ENCODE assay signal across 8 mouse cellular contexts in the genomic region with DNA sequence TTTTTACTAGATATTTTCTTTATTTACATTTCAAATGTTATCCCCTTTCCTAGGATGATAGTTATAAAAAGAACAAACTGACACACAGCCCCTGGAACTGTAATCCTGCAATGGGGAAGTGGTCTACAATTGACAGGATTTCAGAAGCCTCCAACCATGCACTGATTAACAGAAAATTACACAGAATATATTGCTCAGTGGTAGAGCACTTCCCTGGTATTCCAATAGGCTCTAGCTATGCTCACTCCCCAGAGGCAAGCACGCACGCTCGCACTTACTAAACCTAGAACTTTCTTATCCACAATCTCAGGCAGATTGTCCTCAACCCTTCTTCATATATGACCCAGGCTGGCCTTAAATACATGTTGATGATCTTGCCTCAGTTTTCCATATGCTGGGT. TPM values are rescaled to one million over a fixed set of nuclear protein-coding genes. Genes with fewer than 3 reads are reported as not detected.
DNase-seq lines count a peak whose midpoint lies in the region; ATAC-seq and TF ChIP-seq lines count a peak whose summit lies in the region.

No protein-coding gene starts in this region.

- 54% methylated on average over 3 of the region's 3 CpGs for WGBS in forebrain, embryonic 14.5 days
- WGBS in liver, embryonic 15.5 days (ENCODE audit: insufficient replicate concordance), result 64% methylated on average over 3 of the region's 3 CpGs

- H3K27me3 ChIP-seq in erythroblast, embryonic 14.5 days (ENCODE audit: control insufficient read depth), result no peaks in the 10 kb centered on the region
- no peaks in the 10 kb centered on the region for H3K27me3 ChIP-seq in ES-Bruce4 (ENCODE audit: control insufficient read depth, insufficient read depth, low read length, poor library complexity, severe bottlenecking)
- H3K27me3 ChIP-seq in forebrain, embryonic 14.5 days (replicated peaks; ENCODE audit: control insufficient read depth, insufficient read depth, low read length), result no peaks in the 10 kb centered on the region
- H3K27me3 ChIP-seq in liver, embryonic 15.5 days, result no peaks in the 10 kb centered on the region

- peak overlapping the region; percentile 79 for H3K4me2 ChIP-seq in forebrain, embryonic 14.5 days (ENCODE audit: low read length)
- peak overlapping the region; percentile 82 for H3K4me2 ChIP-seq in liver, embryonic 15.5 days

- no peaks in the 10 kb centered on the region for H3K36me3 ChIP-seq in erythroblast, embryonic 14.5 days (ENCODE audit: control insufficient read depth)
- H3K36me3 ChIP-seq in ES-Bruce4 (ENCODE audit: control insufficient read depth, insufficient read depth, low read length, poor library complexity, severe bottlenecking), result no peaks in the 10 kb centered on the region
- H3K36me3 ChIP-seq in forebrain, embryonic 14.5 days (ENCODE audit: control insufficient read depth, insufficient read depth, low read length), result no peaks in the 10 kb centered on the region
- H3K36me3 ChIP-seq in liver, embryonic 15.5 days (replicated peaks), result no peaks in the 10 kb centered on the region

- TF ChIP-seq EP300 in ES-Bruce4 (IDR thresholded peaks at IDR 0.05; ENCODE audit: insufficient read depth, low read depth, low read length), result no peak

- no peak for TF ChIP-seq CTCF in ES-Bruce4 (IDR thresholded peaks at IDR 0.05; ENCODE audit: low read depth, low read length)

- peaks cover 30% of the 10 kb centered on the region for H3K4me1 ChIP-seq in erythroblast, embryonic 14.5 days (ENCODE audit: control insufficient read depth)
- no peaks in the 10 kb centered on the region for H3K4me1 ChIP-seq in ES-Bruce4 (ENCODE audit: control insufficient read depth, insufficient read depth, low read length)
- H3K4me1 ChIP-seq in forebrain, embryonic 14.5 days (ENCODE audit: control insufficient read depth, insufficient read depth, low read length), result peaks cover 3% of the 10 kb centered on the region; the same call in 1 of the 2 replicates
- H3K4me1 ChIP-seq in liver, embryonic 15.5 days (replicated peaks), result peaks cover 22% of the 10 kb centered on the region

- peak overlapping the region; percentile 38 for H3K9ac ChIP-seq in ES-Bruce4 (ENCODE audit: low read depth, poor library complexity, severe bottlenecking)
- H3K9ac ChIP-seq in forebrain, embryonic 14.5 days (ENCODE audit: low read length), result peak overlapping the region; percentile 92
- H3K9ac ChIP-seq in liver, embryonic 15.5 days, result peak overlapping the region; percentile 84

- no peaks in the 10 kb centered on the region for H3K9me3 ChIP-seq in erythroblast, embryonic 14.5 days (ENCODE audit: control insufficient read depth, low read length)
- no peaks in the 10 kb centered on the region for H3K9me3 ChIP-seq in ES-Bruce4 (replicated peaks; ENCODE audit: control insufficient read depth, insufficient read depth, low read length, poor library complexity, severe bottlenecking)
- 0 out of 2 replicates have a peak, but pooled peaks cover 4% of the 10 kb centered on the region for H3K9me3 ChIP-seq in forebrain, embryonic 14.5 days (replicated peaks; ENCODE audit: control insufficient read depth, low read length)
- H3K9me3 ChIP-seq in liver, embryonic 15.5 days (replicated peaks), result no peaks in the 10 kb centered on the region

- no peak for ATAC-seq in erythroblast, adult 5-6 weeks (replicated peaks; ENCODE audit: low FRiP score, poor library complexity, severe bottlenecking)
- ATAC-seq in forebrain, embryonic 14.5 days, result peak; percentile 44
- no peak for ATAC-seq in liver, embryonic 15.5 days (ENCODE audit: insufficient read depth)

- peak; percentile 22 for DNase-seq in forebrain, embryonic 14.5 days (ENCODE audit: low spot score)
- no peak for DNase-seq in adrenal gland, postnatal 14 days
- no peak for DNase-seq in left cerebral cortex, adult 18-20 months (ENCODE audit: low spot score in 2 of 2)
- DNase-seq in layer of hippocampus, adult 11-12 months (ENCODE audit: low spot score), result no peak

- peak overlapping the region; percentile 66 for H3K4me3 ChIP-seq in erythroblast, embryonic 14.5 days (replicated peaks)
- H3K4me3 ChIP-seq in ES-Bruce4 (ENCODE audit: low read depth, low read length), result peak overlapping the region; percentile 50
- peak overlapping the region; percentile 77 for H3K4me3 ChIP-seq in forebrain, embryonic 14.5 days (ENCODE audit: low read depth, low read length)
- peak overlapping the region; percentile 86 for H3K4me3 ChIP-seq in liver, embryonic 15.5 days (replicated peaks)

- 0 out of 2 replicates have a peak overlapping the region, but pooled peaks have one; percentile 7 for H3K27ac ChIP-seq in ES-Bruce4 (ENCODE audit: insufficient read depth, low read length)
- H3K27ac ChIP-seq in forebrain, embryonic 14.5 days (ENCODE audit: low read depth, low read length), result peak overlapping the region; percentile 74
- peak overlapping the region; percentile 93 for H3K27ac ChIP-seq in liver, embryonic 15.5 days (replicated peaks)

- TF ChIP-seq POLR2A in ES-Bruce4 (IDR thresholded peaks at IDR 0.05; ENCODE audit: insufficient read depth, low read length), result no peak

RNA-seq across cellular contexts. Expression of a gene that starts 0.5 kb away (rescaled TPM):
- polyA plus RNA-seq in erythroblast, embryonic 14.5 days (2012), result 0.47 and 0.66 TPM in 2 replicates
- 33.2 and 40.0 TPM in 2 replicates for total RNA-seq in erythroblast, adult 5-6 weeks (2015; ENCODE audit: low replicate concordance)
- 35.5 and 43.9 TPM in 2 replicates for total RNA-seq in erythroblast, adult 5-6 weeks (2017; ENCODE audit: low replicate concordance)
- 36.0 and 42.5 TPM in 2 replicates for polyA plus RNA-seq in ES-Bruce4 (2011; ENCODE audit: insufficient read depth, insufficient read length, low read depth, missing spikeins)
- polyA plus RNA-seq in forebrain, embryonic 14.5 days (2014; fragmentation: Nextera tagmentation; extraction: Ambion mirVana), result 33.6 and 36.3 TPM in 2 replicates
- 41.9 and 45.0 TPM in 2 replicates for polyA plus RNA-seq in liver, embryonic 15.5 days (2015; fragmentation: Nextera tagmentation; extraction: Ambion mirVana)
- 45.5 and 46.9 TPM in 2 replicates for total RNA-seq in adrenal gland, postnatal 14 days (2021)
- 10 to 100 TPM; 43.2 to 48.0 TPM for total RNA-seq in left cerebral cortex, adult 18-20 months (2021)

RNA-seq across cellular contexts. Expression of a gene that starts 24.6 kb away (rescaled TPM):
- not detected in 2 replicates for polyA plus RNA-seq in erythroblast, embryonic 14.5 days (2012)
- not detected in 2 replicates for total RNA-seq in erythroblast, adult 5-6 weeks (2015; ENCODE audit: low replicate concordance)
- not detected in 2 replicates for total RNA-seq in erythroblast, adult 5-6 weeks (2017; ENCODE audit: low replicate concordance)
- not detected in 2 replicates for polyA plus RNA-seq in ES-Bruce4 (2011; ENCODE audit: insufficient read depth, insufficient read length, low read depth, missing spikeins)
- polyA plus RNA-seq in forebrain, embryonic 14.5 days (2014; fragmentation: Nextera tagmentation; extraction: Ambion mirVana), result not detected in 2 replicates
- not detected in 2 replicates for polyA plus RNA-seq in liver, embryonic 15.5 days (2015; fragmentation: Nextera tagmentation; extraction: Ambion mirVana)
- not detected in 2 replicates for total RNA-seq in adrenal gland, postnatal 14 days (2021)
- not detected for total RNA-seq in left cerebral cortex, adult 18-20 months (2021)

RNA-seq across cellular contexts. Expression of a gene that starts 36.8 kb away (rescaled TPM):
- polyA plus RNA-seq in erythroblast, embryonic 14.5 days (2012), result not detected in 2 replicates
- not detected in 2 replicates for total RNA-seq in erythroblast, adult 5-6 weeks (2015; ENCODE audit: low replicate concordance)
- total RNA-seq in erythroblast, adult 5-6 weeks (2017; ENCODE audit: low replicate concordance), result 0.28 TPM in 1 of 2 replicates, not detected in the other
- polyA plus RNA-seq in ES-Bruce4 (2011; ENCODE audit: insufficient read depth, insufficient read length, low read depth, missing spikeins), result not detected in 2 replicates
- polyA plus RNA-seq in forebrain, embryonic 14.5 days (2014; fragmentation: Nextera tagmentation; extraction: Ambion mirVana), result not detected in 2 replicates
- polyA plus RNA-seq in liver, embryonic 15.5 days (2015; fragmentation: Nextera tagmentation; extraction: Ambion mirVana), result not detected in 2 replicates
- not detected in 2 replicates for total RNA-seq in adrenal gland, postnatal 14 days (2021)
- not detected for total RNA-seq in left cerebral cortex, adult 18-20 months (2021)

Comparison
In these comparisons a context has a peak if more than half of its experiments do, and no peak if none do; other contexts are left out.
1. H3K27ac ChIP-seq: peak in every context shown above with its lines; median percentile 93 in liver, embryonic 15.5 days; 74 in forebrain, embryonic 14.5 days; 7 in ES-Bruce4.
2. H3K9ac ChIP-seq: peak in every context shown above with its lines; median percentile 92 in forebrain, embryonic 14.5 days; 84 in liver, embryonic 15.5 days; 38 in ES-Bruce4.
3. RNA of a gene that starts 0.5 kb away (polyA plus RNA-seq): 36.0 to 42.5 TPM in ES-Bruce4, 41.9 to 45.0 TPM in liver, embryonic 15.5 days and 33.6 to 36.3 TPM in forebrain, embryonic 14.5 days; 0.47 to 0.66 TPM in erythroblast, embryonic 14.5 days; every median in the first group is over 10 times any median in the second.
4. Peak in every context shown above with its lines, with median percentiles within 50 percentile points of each other: H3K4me3 ChIP-seq.